Mouse (Mus musculus) lung, postnatal 0 days (tissue): ENCODE measurements around the gene Mt4. TPM values are rescaled to one million over a fixed set of nuclear protein-coding genes. Genes with fewer than 3 reads are reported as not detected.
"Not testable (repeated sequence)": the region's sequence is repeated elsewhere in the genome, so short reads cannot be mapped to it uniquely, and the experiment has no call there.

Source experiments
- ATAC-seq: fragments of 200-750 bp; cut with Nextera tagmentation; 2 replicates; pipeline ENCODE4 v1.8.0; 2017; ENCODE audit warnings: moderate library complexity
- DNase-seq: peaks from one replicate; pipeline ENCODE4 v3.0.0-alpha.2; 2016; ENCODE audit warnings: low spot score
- H3K27ac ChIP-seq: fragments of 300-500 bp; sonication (generic); 2 replicates; pipeline ENCODE4 v1.5.1; 2014; ENCODE audit warnings: antibody characterized with exemption, mild to moderate bottlenecking, low read length, mixed read lengths
- H3K27me3 ChIP-seq: fragments of 300-500 bp; sonication (generic); replicated peaks from 2 replicates; pipeline ENCODE4 v1.6.1; 2014; ENCODE audit warnings: low read length, mixed read lengths; ENCODE audit not compliant: insufficient read depth
- H3K36me3 ChIP-seq: fragments of 300-500 bp; sonication (generic); 2 replicates; pipeline ENCODE4 v1.6.1; 2014; ENCODE audit warnings: low read length, mixed read lengths; ENCODE audit not compliant: insufficient read depth
- H3K4me1 ChIP-seq: fragments of 300-500 bp; sonication (generic); 2 replicates; pipeline ENCODE4 v1.6.1; 2014; ENCODE audit warnings: antibody characterized with exemption, low read depth, low read length, mixed read lengths; ENCODE audit not compliant: insufficient read depth
- H3K4me2 ChIP-seq: fragments of 300-500 bp; sonication (generic); replicated peaks from 2 replicates; pipeline ENCODE4 v1.6.1; 2014; ENCODE audit warnings: low read depth, mild to moderate bottlenecking, low read length, moderate library complexity, mixed read lengths
- H3K4me3 ChIP-seq: fragments of 300-500 bp; sonication (generic); 2 replicates; pipeline ENCODE4 v1.5.1; 2014; ENCODE audit warnings: low read depth, low read length
- H3K9ac ChIP-seq: fragments of 300-500 bp; sonication (generic); replicated peaks from 2 replicates; pipeline ENCODE4 v1.6.1; 2014; ENCODE audit warnings: low read depth, mild to moderate bottlenecking
- H3K9me3 ChIP-seq: fragments of 300-500 bp; sonication (generic); 2 replicates; pipeline ENCODE4 v1.6.1; 2016; ENCODE audit warnings: low read length, mixed read lengths
- CTCF ChIP-seq: IDR thresholded peaks from 2 replicates; pipeline ENCODE4 v1.5.1; 2016; ENCODE audit warnings: antibody characterized with exemption, mild to moderate bottlenecking
- EP300 ChIP-seq: IDR thresholded peaks from 2 replicates; pipeline ENCODE4 v1.6.1; 2016; ENCODE audit warnings: antibody characterized with exemption, mild to moderate bottlenecking, control low read depth
- WGBS: fragments of 180-500 bp; shearing (Covaris S2); extraction: QIAGEN DNeasy Blood & Tissue Kit; methylation state at CpG from one replicate; pipeline ENCODE4 v1.1.7; 2014; 5-methylcytosine and 5-hydroxymethylcytosine counted together
- polyA plus RNA-seq: library from polyadenylated mRNA; unstranded; fragments of >200 nt; fragmentation: Nextera tagmentation; extraction: Ambion mirVana; gene quantifications from 2 replicates; pipeline ENCODE4 v1.2.1, GENCODE M21; 2015

Gene Mt4
- polyA plus RNA-seq, 1 experiment from 2014 or later: not detected

DNA sequence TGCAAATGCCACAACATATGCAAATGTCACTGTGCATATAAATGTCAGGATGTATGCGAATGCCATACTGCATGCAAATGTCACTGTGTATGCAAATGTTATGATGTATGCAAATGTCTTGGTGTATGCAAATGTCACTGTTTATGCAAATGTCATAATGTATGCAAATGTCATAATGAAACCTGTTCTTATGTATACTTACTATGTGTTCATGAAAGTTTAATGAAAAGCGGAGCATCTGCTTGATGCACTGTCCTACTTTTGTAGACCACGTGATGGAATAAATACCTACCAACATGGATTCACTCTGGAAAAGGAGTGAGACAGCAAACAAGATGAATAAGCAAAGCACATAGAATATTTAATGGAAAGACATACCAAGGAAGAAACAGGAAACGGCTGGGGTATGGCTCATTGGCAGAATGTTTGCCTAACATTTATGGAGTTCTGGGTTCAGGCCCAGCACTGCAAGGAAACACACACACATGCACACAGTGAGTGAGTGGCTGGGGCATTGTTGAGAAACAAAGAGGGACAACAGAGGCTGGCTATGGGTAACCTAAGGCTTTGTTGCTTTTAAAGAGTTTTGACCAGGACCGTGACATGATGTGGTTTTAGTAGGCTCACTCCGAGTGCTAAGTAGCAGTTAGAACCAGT lies 7.7 kb upstream of the Mt4 start:
- Histone ChIP-seq H3K4me1 (no peaks in the 10 kb centered on the region), H3K27ac (no peak overlapping the region), H3K9ac (no peak overlapping the region), H3K36me3 (no peaks in the 10 kb centered on the region), H3K9me3 (no peaks in the 10 kb centered on the region), H3K4me2 (no peak overlapping the region), H3K27me3 (no peaks in the 10 kb centered on the region), H3K4me3 (no peak overlapping the region)
- TF ChIP-seq CTCF (no peak), EP300 (no peak)
- ATAC-seq: no peak
- no peak for DNase-seq
- WGBS: 83% methylated on average over 6 of the region's 6 CpGs

DNA sequence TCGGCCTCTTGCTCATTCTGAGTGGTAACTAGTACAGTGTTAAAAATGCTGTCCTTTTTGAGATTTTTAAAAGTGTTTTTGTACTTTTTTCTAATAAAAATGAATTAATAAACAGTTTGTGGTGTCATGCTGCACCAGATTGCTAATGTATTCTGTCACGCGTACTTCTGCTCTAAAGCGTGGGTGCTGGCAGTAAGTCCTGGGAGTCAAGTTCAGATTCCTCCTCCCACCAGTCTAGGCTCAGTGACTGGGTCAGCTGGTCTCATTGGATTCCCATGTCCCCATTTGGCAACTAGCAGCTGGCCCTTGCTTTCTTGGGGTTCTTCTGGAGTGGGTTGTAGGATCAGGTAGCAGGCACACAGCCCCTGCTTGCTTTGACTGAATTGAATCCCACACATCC lies 6.9 kb upstream of the Mt4 start:
- Histone ChIP-seq H3K4me3 (no peak overlapping the region), H3K36me3 (no peaks in the 10 kb centered on the region), H3K4me2 (no peak overlapping the region), H3K9me3 (no peaks in the 10 kb centered on the region), H3K4me1 (no peaks in the 10 kb centered on the region), H3K9ac (no peak overlapping the region), H3K27ac (no peak overlapping the region), H3K27me3 (no peaks in the 10 kb centered on the region)
- no peak for ATAC-seq
- DNase-seq: no peak
- 89% methylated on average over 4 of the region's 4 CpGs for WGBS
- TF ChIP-seq CTCF (no peak), EP300 (no peak)

DNA sequence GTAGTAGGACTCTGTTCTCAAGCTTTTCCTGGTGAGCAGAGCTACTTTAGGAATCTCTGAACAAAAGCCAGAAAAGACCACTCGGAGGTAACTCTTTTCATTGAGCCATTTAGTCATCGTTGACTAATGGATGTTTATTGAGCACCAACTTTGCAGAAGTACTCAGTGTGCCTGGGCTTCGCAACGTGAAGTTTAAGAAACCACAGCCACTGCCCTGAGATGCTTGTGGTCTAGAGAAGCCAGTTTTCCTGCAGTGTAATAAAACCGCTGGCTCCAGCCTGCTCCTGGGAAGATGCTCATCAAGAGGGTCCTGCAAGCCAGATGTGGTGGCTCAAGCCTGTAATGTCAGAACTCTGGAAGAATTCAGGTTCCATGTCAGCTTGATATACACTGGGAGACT lies 4.9 kb upstream of the Mt4 start:
- H3K36me3 ChIP-seq: no peaks in the 10 kb centered on the region
- no peak overlapping the region for H3K4me2 ChIP-seq
- no peak overlapping the region for H3K9ac ChIP-seq
- ATAC-seq: no peak
- DNase-seq: no peak
- no peaks in the 10 kb centered on the region for H3K27me3 ChIP-seq
- TF ChIP-seq EP300 (no peak), CTCF (no peak)
- 62% methylated on average over 5 of the region's 5 CpGs for WGBS
- no peak overlapping the region for H3K27ac ChIP-seq
- no peak overlapping the region for H3K4me3 ChIP-seq
- H3K9me3 ChIP-seq: no peaks in the 10 kb centered on the region
- no peaks in the 10 kb centered on the region for H3K4me1 ChIP-seq

DNA sequence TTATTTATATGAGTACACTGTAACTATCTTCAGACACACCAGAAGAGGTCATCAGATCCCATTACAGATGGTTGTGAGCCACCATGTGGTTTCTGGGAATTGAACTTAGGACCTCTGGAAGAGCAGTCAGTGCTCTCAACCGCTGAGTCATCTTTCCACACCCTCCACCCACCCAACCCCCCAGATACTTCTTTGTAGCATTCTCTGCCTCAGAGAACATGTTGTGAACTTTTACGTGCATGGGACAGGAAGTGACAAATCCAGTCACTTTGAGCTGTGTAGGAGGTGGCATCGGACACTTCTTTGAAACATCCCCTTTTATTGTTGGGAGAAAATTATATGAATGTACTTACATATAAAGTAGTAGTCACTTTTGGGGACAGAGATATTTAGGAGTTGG lies 2.4 kb upstream of the Mt4 start:
- H3K9me3 ChIP-seq, H3K27me3 ChIP-seq, ATAC-seq, H3K27ac ChIP-seq, H3K9ac ChIP-seq, H3K4me2 ChIP-seq, H3K4me1 ChIP-seq, H3K4me3 ChIP-seq, DNase-seq, H3K36me3 ChIP-seq: not testable (repeated sequence)
- 29% methylated on average over 3 of the region's 3 CpGs for WGBS

DNA sequence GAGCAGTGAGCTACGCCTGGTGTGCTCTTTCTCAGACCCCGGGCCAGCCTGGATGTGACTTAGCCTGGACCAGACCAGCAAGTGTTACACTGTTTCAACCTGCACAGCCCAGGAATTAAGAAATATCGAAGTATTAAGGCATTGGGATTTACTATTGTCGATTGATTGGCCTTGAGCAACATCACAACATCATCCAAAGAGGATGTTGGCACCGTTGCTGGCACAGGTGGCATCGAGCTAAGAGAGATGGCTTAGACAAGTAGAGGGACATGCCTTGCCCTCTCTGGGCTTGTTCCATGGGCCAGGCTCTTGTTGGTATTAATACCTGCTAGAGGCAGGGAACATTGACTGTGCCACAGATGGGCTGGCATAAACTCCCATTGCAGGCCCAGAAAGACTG lies 1.4 kb upstream of the Mt4 start:
- TF ChIP-seq CTCF: no peak
- no peak for TF ChIP-seq EP300
- WGBS: 82% methylated on average over 6 of the region's 6 CpGs
- Histone ChIP-seq H3K9ac (no peak overlapping the region), H3K9me3 (no peaks in the 10 kb centered on the region), H3K4me3 (no peak overlapping the region), H3K27me3 (no peaks in the 10 kb centered on the region), H3K27ac (no peak overlapping the region), H3K4me1 (no peaks in the 10 kb centered on the region), H3K36me3 (no peaks in the 10 kb centered on the region), H3K4me2 (no peak overlapping the region)
- ATAC-seq: no peak
- DNase-seq: no peak

DNA sequence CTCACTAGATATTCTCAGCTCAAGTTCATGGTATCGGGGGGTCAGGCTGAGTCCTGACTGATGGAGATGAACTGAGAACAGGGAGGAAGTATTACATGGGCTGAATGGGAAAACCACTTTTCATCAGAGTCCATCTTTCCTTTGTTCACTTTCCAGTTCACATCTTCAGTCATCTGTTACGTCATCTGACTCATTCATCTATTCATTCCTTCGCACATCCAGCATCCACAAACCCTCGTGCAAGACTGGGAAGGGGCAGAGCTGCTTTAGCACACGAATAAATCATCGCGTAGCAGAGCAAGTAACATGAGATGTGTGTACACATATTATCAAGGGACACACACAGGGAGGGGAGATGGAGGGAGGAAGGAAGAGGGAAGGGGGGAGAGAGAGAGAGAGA lies 805 bp upstream of the Mt4 start:
- WGBS: 50% methylated on average over 7 of the region's 7 CpGs
- no peaks in the 10 kb centered on the region for H3K36me3 ChIP-seq
- no peaks in the 10 kb centered on the region for H3K4me1 ChIP-seq
- no peak overlapping the region for H3K4me3 ChIP-seq
- TF ChIP-seq CTCF (no peak), EP300 (no peak)
- no peak overlapping the region for H3K27ac ChIP-seq
- ATAC-seq (no peak), DNase-seq (no peak)
- no peak overlapping the region for H3K4me2 ChIP-seq
- no peaks in the 10 kb centered on the region for H3K9me3 ChIP-seq
- H3K9ac ChIP-seq: no peak overlapping the region
- H3K27me3 ChIP-seq: no peaks in the 10 kb centered on the region

DNA sequence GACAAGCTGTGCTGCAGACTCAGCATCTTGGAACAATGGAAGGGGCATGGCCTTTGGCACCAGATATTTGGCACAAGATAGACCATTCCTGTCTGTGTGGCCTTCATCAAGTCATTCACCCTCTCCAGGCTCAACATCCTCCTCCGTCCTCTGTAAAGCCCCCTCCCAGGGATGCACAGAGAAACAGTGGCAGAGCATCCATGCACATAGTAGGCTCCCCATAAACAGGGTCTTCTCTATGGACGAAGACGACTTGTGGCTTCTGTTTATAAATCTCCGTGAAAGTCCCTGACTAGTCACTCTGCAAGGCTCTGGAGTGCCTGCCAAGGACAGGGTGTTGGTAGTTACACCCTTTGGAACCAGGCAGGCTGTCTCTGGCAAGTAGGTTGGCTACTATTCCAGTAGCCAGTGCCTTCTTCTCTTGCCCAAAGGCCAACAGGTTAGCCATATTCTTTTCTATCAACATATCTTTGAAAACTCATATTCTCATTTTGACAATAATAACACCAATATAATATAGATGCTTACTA lies 3.3 kb downstream of the Mt4 start:
- H3K36me3 ChIP-seq: no peaks in the 10 kb centered on the region
- 73% methylated on average over 4 of the region's 4 CpGs for WGBS
- no peak overlapping the region for H3K27ac ChIP-seq
- no peaks in the 10 kb centered on the region for H3K27me3 ChIP-seq
- no peak for DNase-seq
- no peak for ATAC-seq
- H3K4me3 ChIP-seq: no peak overlapping the region
- no peaks in the 10 kb centered on the region for H3K9me3 ChIP-seq
- no peaks in the 10 kb centered on the region for H3K4me1 ChIP-seq
- TF ChIP-seq EP300 (no peak), CTCF (no peak)
- H3K9ac ChIP-seq: no peak overlapping the region
- H3K4me2 ChIP-seq: no peak overlapping the region
